Mouse (Mus musculus) left cerebral cortex, postnatal 10 days (tissue): ENCODE measurements around the gene Catsperz. TPM values are rescaled to one million over a fixed set of nuclear protein-coding genes. Genes with fewer than 3 reads are reported as not detected.
A peak's percentile ranks its signal among the peaks of the same experiment; 100 is the strongest.

Experiments used
- DNase-seq, 2 experiments: peaks; one replicate each; pipeline ENCODE4 v3.0.0; 2021 to 2022; ENCODE audit warnings: low spot score in 2 of 2, mixed read lengths in 1 of 2; ENCODE audit errors: extremely low spot score in 1 of 2
- intact Hi-C: fragments of 180-260 bp; cut with DNase I; formaldehyde crosslinking; loops from one replicate; pipeline ENCODE4 v1.15.1; 2025
- total RNA-seq, 2 experiments: library from RNA; stranded (reverse); gene quantifications; 2 replicates each; pipeline ENCODE4 v1.2.3; 2021

Gene Catsperz
- total RNA-seq: 10 to 100 TPM; 14.0 to 20.6 TPM

GRCm38 (mm10) chr19:6925307-6925573 lies at the start of gene Catsperz:
Gene Catsperz, minus strand, starts transcription at chr19:6925380.
- peak in 1 of 2 experiments; percentile 56 for DNase-seq
- intact Hi-C loops: loop anchor here (10.0 kb wide), 1 partner anchor 100 kb away; no protein-coding TSS in a partner anchor

DNA sequence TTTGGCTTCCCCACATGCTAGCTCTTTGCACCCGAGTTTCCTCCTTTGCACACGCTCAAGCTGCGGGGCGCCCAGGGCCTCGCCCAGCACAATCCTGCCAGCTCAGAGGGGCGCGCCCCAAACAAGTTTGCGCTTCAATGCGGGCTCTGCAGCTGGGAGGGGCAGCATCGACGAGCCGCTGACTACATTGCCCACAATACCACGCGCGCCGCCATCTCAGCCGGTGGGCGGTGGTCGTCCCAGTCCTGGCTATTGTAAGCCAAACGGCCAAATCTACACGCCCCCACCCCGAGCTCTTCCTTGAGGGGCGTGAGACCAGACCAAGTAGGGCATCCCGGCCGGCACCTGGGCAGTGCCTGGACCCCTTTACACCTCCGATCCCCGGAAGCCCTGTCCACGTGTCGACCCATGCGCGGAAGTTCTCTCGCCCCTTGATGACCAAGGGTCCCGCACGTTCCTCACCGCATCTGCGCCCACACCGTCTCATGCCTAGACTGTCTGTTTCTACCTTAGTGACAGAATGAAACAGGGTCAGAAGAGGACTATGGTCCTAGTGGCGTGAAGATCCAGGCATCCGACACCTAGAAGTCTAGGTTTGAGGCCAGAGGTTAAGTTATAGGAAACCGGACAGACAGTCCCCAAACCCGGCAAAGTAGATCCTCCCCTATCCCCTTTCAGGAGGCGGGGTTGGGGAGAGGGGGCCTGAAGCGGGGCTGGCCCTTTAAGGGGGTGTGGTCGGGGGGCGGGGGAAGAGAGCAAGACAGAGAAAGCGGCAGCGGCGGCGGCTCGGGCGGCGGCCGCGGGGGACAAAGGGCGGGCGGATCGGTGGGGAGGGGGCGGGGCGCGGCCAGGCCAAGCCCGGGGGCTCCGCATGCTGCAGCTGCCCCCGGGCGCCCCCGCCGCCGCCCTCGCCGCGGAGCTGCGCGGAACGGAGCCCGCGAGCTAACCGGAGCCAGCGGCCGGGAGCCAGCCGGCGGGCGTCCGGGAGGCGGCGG lies 49.3 kb upstream of the Catsperz start, which contains the start of gene Ppp1r14b:
Gene Ppp1r14b, plus strand, starts transcription at position 758 of the 995 bp plus-strand sequence.
- intact Hi-C loops: loop anchor here (5.0 kb wide), 1 partner anchor 32 kb away; the partner anchor contains the start of genes Bad and Gpr137
- peak; percentile 62 to 93 for DNase-seq

- intact Hi-C loops: no loop called here
Observed at GRCm38 (mm10) chr19:6973581-6974190, 48.5 kb upstream of the Catsperz start.

DNA sequence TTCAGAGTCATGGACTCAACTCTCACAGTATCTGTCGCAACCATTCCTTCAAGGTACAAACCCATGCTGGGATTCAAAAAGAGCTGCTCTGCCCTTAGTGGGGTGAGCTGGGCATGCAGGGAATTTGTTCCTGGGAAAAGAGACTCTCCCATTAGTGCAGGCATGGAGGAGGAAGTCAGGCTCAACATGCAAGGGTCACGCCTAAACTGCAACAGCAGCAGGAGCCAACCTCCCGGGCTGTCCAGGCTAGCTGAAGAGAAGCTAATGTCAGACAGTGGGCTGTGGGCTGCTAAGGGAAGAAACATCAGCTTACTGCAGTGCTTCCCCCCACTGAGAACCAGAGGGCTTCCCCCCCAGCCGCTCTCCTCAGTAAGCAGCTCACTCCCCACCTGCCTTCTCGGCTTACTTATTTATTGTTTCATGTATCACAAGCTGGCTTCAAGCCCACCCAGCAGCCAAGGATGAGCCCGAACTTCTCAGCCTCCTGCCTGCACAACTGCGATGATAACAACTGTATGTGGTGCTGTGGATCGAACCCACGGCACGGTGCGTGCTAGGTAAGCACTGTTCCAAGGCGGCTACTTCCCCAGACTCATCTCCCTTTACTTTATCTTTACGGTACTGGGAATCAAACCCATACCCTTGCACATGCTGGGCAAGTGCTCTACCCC lies 47.2 kb upstream of the Catsperz start:
- intact Hi-C loops: no loop called here
- DNase-seq: no peak

More at GRCm38 (mm10) chr19:6973581-6974190, 48.5 kb upstream of the Catsperz start:
- no peak for DNase-seq

DNA sequence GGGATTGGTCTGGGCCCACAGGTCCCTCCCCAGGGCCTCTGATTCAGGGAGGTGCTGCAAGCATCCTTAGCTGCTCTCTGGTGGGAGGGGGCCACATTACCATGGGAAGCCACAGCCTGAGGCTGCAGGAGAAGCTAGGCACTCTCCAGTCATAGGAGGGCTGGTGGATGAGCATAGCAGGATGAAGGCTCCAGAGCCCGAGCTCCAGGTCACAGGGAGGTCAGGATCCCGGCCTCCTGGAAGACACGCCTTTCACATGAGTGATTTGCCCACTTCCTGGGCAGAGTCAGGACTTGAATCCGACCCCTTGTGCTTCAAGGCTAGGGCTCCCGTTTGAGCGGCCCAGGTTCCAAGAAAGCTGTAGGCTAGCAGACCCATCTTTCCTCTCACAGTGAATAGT lies 46.5 kb upstream of the Catsperz start:
- no peak for DNase-seq
- intact Hi-C loops: no loop called here

GRCm38 (mm10) chr19:6970460-6971085 lies 45.4 kb upstream of the Catsperz start:
- intact Hi-C loops: no loop called here
- DNase-seq: no peak

DNA sequence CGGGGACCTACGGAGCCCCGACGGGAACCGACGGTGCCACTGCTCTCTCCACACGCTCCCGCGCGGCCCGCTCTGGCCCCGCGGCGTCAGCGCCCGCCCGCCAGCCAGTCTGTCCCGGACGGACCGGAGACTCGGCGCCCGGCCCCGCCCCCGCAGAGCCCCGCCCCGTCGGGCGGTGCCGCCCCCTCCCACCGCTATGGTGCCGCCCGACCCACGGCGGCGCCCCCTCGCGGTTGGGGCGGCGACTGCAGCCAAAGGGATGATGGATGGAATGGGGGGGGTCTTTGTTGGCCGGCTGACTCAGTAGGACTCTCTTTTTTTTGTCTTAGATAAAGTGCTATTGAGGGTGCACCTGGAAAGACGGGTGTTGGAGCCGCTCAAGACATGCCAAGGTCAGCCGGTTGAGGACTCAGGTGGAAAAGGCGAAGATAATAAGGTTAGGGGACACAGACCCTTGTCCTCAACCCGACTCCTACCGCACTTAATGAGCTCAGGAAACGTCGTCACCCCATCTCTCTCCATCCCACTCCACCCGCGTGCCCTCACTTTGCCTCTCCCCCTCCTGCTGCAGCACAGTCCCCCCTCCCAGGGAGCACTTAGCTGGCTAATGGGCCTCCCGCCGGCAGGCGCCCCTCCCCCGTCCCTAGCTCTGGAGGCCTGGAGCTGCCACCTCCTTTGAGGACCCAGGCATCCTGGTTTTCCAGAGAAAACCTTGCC lies 44.6 kb upstream of the Catsperz start:
- peak in 1 of 2 experiments; percentile 82 for DNase-seq
- intact Hi-C loops: no loop called here

- intact Hi-C loops: no loop called here
Observed at GRCm38 (mm10) chr19:6969291-6969664, 44.1 kb upstream of the Catsperz start.

DNA sequence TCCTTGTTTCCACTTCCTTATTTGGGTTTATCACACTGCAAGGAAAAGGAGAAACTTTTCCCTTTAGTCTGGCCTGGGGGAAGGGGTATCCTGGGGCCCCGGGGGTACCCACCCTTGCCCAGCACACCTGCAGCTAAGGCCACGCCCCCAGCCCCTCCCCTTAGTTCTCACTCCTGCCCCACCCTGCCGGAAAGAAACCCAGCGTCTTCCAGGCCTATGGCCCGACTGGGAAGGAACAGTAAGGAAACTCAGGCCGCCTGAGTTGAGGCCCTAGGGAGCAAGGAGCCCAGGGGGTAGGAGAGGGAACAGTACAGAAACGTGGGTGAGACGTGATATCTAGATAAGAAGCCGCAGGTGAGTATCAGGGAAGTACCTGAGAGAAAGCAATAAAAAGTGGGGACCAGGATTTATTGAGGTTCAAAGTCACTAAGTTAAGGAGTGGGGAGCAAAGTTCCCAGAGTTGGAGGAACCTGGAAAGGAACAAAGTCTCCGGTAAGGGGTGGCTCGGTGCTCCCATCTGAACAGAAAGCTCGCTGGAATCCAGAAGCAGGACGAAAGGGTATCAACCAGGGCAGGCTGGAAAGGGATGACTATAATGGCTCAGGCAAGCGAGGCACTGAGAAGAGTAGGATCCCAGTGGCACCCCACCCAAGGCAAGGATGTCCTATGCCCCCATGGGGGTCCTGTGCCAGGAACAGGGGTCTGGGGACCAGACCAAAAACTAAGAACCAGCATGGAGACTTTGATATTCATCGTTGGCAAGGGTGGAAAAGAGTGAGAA lies 43.5 kb upstream of the Catsperz start:
- DNase-seq: no peak
- intact Hi-C loops: no loop called here

More at GRCm38 (mm10) chr19:6969291-6969664, 44.1 kb upstream of the Catsperz start:
- no peak for DNase-seq

GRCm38 (mm10) chr19:6956461-6956860 lies 31.3 kb upstream of the Catsperz start:
- no peak for DNase-seq

GRCm38 (mm10) chr19:6955424-6955823 lies 30.2 kb upstream of the Catsperz start:
- intact Hi-C loops: no loop called here
- no peak for DNase-seq

More at GRCm38 (mm10) chr19:6956461-6956860, 31.3 kb upstream of the Catsperz start:
- intact Hi-C loops: no loop called here

DNA sequence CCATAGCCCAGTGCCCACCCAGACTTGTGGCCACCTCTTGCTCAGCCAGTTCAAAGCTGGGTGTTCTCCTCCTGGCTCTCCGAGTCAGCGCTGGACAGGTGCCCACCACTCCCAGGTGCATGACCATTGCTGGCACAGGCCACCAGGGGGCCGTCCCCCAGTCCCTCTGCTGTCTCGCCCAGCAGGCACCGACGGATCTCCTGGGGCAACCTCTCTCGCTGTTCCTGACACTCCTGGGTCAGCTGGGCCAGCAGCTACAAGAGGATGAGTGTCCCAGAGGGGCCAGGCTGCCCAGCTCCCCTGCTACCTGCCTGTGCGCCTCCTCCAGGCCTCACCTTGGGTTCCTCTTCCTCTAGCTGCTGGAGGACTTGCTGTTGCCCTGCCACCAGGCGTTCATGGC lies 28.9 kb upstream of the Catsperz start:
- intact Hi-C loops: no loop called here
- DNase-seq: peak in 1 of 2 experiments; percentile 68

- intact Hi-C loops: no loop called here
Observed at GRCm38 (mm10) chr19:6952712-6953037, 27.5 kb upstream of the Catsperz start.

DNA sequence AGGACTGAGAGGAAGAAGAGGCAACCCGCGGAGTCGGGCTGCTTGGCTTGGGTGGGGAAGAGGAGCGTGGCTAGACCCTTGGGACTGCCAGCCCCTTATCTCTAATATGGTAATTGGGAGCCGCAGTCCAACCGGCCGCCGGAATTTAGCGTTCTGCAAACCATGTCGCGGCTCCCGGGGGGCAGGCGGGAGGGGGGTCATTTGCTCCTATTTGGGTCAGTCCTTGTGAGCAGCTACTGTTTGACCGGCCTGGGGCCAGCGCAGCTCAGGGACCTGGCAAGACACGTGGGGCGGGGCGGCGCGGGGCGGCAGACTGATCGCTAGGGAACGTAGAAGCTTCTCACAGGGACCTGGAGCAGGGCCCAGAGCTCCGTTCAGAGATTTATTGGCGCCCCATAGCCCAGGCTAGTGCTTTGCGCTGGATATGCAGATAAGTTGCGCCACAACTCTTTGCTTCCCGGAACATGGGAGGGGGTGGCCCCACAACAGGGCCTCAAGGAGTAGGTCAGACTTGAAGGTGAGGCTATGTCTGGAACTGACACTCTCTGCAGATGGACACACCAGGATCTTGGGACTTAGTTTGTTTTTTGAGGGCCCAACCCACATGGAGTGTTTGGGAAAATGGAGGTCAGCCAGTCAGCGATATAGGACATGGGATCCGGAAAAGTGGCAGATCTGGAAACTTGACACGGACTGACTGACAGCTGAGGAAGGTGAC lies 27.0 kb upstream of the Catsperz start:
- intact Hi-C loops: no loop called here
- DNase-seq: peak; percentile 71 to 88

More at GRCm38 (mm10) chr19:6952712-6953037, 27.5 kb upstream of the Catsperz start:
- peak in 1 of 2 experiments; percentile 72 for DNase-seq

GRCm38 (mm10) chr19:6951381-6951968 lies 26.3 kb upstream of the Catsperz start:
- intact Hi-C loops: no loop called here
- peak; percentile 93 to 95 for DNase-seq

DNA sequence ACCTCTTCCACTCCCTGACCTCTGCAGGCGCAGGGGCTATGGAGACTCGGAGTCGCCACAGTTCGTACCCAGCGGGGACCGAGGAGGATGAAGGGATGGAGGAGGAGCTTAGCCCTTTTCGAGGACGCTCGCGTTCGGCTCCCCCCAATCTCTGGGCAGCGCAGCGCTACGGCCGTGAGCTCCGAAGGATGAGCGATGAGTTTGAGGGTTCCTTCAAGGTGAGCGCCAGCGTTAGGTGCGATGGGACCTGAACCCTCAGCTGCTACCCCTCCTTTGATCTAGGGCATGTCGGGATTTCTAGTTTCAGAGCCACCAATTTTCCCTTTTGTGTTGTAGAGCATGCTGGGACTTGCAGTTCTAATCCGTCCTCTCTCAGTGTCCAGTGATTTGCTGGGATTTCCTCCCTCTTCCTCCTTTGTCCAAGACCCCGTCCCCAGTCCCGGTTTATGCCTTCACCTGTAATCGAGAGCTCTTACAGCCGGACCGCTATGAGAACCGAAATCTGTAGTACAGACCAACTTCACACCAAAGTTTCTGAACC lies 25.5 kb upstream of the Catsperz start:
- intact Hi-C loops: no loop called here
- DNase-seq: peak; percentile 46 to 68
